Mouse (Mus musculus): ENCODE data around the gene Zc3hc1. TPM values are rescaled to one million over a fixed set of nuclear protein-coding genes. Genes with fewer than 3 reads are reported as not detected.

The Zc3hc1 gene
- polyA plus RNA-seq, 1 experiment from 2014 or later, result 64.6 TPM

GRCm38 (mm10) chr6:30319216-30319615 lies 71.6 kb downstream of the Zc3hc1 start:
- Histone ChIP-seq H3K4me1 (replicated peaks; ENCODE audit: control insufficient read depth, insufficient read depth, low read length) (no peaks in the 10 kb centered on the region), H3K9ac (ENCODE audit: low read depth, low read length) (no peak overlapping the region), H3K36me3 (ENCODE audit: control insufficient read depth, insufficient read depth, low read length) (no peaks in the 10 kb centered on the region), H3K27me3 (replicated peaks; ENCODE audit: control insufficient read depth, insufficient read depth, low read length) (no peaks in the 10 kb centered on the region), H3K27ac (ENCODE audit: low read depth, low read length) (no peak overlapping the region), H3K4me2 (no peak overlapping the region), H3K9me3 (ENCODE audit: control insufficient read depth, low read length) (no peaks in the 10 kb centered on the region), H3K4me3 (ENCODE audit: low read depth, low read length) (no peak overlapping the region)
- 72% methylated on average over 5 of the region's 5 CpGs for WGBS
- no peak for DNase-seq (ENCODE audit: low spot score)
- no peak for ATAC-seq (replicated peaks; ENCODE audit: low FRiP score)

Other genes with a start within 250 kb of the Zc3hc1 start
- 21.6 and 22.5 TPM in 2 replicates for gene Ube2h, start 86.5 kb downstream of the Zc3hc1 start, polyA plus RNA-seq (2014; fragmentation: Nextera tagmentation; extraction: Ambion mirVana)
- gene Klhdc10, start 10.8 kb upstream of the Zc3hc1 start, polyA plus RNA-seq (2014; fragmentation: Nextera tagmentation; extraction: Ambion mirVana), result 19.2 and 20.8 TPM in 2 replicates
- 44.2 and 49.2 TPM in 2 replicates for gene Tmem209, start 118.8 kb upstream of the Zc3hc1 start, polyA plus RNA-seq (2014; fragmentation: Nextera tagmentation; extraction: Ambion mirVana)
- gene Ssmem1, start 118.8 kb upstream of the Zc3hc1 start, polyA plus RNA-seq (2014; fragmentation: Nextera tagmentation; extraction: Ambion mirVana), result 0.18 TPM in 1 of 2 replicates, not detected in the other
- 1.7 and 1.9 TPM in 2 replicates for gene Cpa2, start 150.6 kb upstream of the Zc3hc1 start, polyA plus RNA-seq (2014; fragmentation: Nextera tagmentation; extraction: Ambion mirVana)
- gene Cpa4, start 177.3 kb upstream of the Zc3hc1 start, polyA plus RNA-seq (2014; fragmentation: Nextera tagmentation; extraction: Ambion mirVana), result 0.44 and 0.45 TPM in 2 replicates
- 0.14 TPM in 1 of 2 replicates, not detected in the other for gene Cpa5, start 220.0 kb upstream of the Zc3hc1 start, polyA plus RNA-seq (2014; fragmentation: Nextera tagmentation; extraction: Ambion mirVana)
- gene Cpa1, start 248.2 kb upstream of the Zc3hc1 start, polyA plus RNA-seq (2014; fragmentation: Nextera tagmentation; extraction: Ambion mirVana), result 0.69 and 1.0 TPM in 2 replicates